ENCODE assay signal across 21 mouse cellular contexts in genomic region chr4:63456547-63456946, GRCm38 (mm10). TPM values are rescaled to one million over a fixed set of nuclear protein-coding genes. Genes with fewer than 3 reads are reported as not detected.
DNase-seq lines count a peak whose midpoint lies in the region; ATAC-seq and TF ChIP-seq lines count a peak whose summit lies in the region.
"Had no signal": no experiment of that assay in that cellular context is flagged by ENCODE, and none has a peak within 500 bp of the region (broad histone marks: within the 10 kb centered on the region; RNA-seq: fewer than 3 reads in every experiment).

No protein-coding gene starts in this region.

- H3K4me3 ChIP-seq in ES-Bruce4 (ENCODE audit: low read depth, low read length) (no peak overlapping the region), ES-E14 (ENCODE audit: insufficient read depth in 1 of 2, low read depth in 1 of 2, low read length in 2 of 2, poor library complexity in 1 of 2, severe bottlenecking in 1 of 2) (no peak overlapping the region)
- H3K4me3 ChIP-seq in limb, embryonic 10.5 days: no peak overlapping the region
- H3K4me3 ChIP-seq in limb, embryonic 14.5 days (replicated peaks; ENCODE audit: low read length): no peak overlapping the region
- H3K4me3 ChIP-seq in forebrain, embryonic 12.5 days (replicated peaks): no peak overlapping the region
- H3K4me3 ChIP-seq: embryonic facial prominence, embryonic 15.5 days; erythroblast, embryonic 14.5 days; forebrain, embryonic 10.5 days; forebrain, embryonic 15.5 days; heart, embryonic 13.5 days; hindbrain, embryonic 12.5 days had no signal

- TF ChIP-seq EP300 in ES-Bruce4 (IDR thresholded peaks at IDR 0.05; ENCODE audit: insufficient read depth, low read depth, low read length): 0 out of 2 replicates have a peak, but pooled peaks have one; percentile 65

- peak; percentile 35 for DNase-seq in ES-E14 (ENCODE audit: low read depth, low spot score)
- DNase-seq in limb, embryonic 10.5 days (ENCODE audit: low spot score): no peak
- DNase-seq in limb, embryonic 14.5 days (ENCODE audit: low spot score): no peak
- DNase-seq in cerebellum, adult 9-11 months: no peak
- DNase-seq in retina, postnatal 1 day: no peak
- DNase-seq: adrenal gland, postnatal 10 days; cerebellum, adult 11 months; cerebellum, adult 8-10 months; cerebellum, postnatal 25 days; gastrocnemius, postnatal 36 days; heart, adult 11 months; heart, postnatal 36 days had no signal

- H3K4me1 ChIP-seq in ES-Bruce4 (ENCODE audit: control insufficient read depth, insufficient read depth, low read length) (peaks cover 13% of the 10 kb centered on the region), ES-E14 (ENCODE audit: control insufficient read depth in 2 of 2, insufficient read depth in 2 of 2, low read length in 2 of 2, poor library complexity in 1 of 2) (peaks cover 5 to 51% of the 10 kb centered on the region in 2 experiments; a peak in 3 of 4 replicates)
- peaks cover 60% of the 10 kb centered on the region for H3K4me1 ChIP-seq in limb, embryonic 10.5 days
- peaks cover 33% of the 10 kb centered on the region for H3K4me1 ChIP-seq in limb, embryonic 14.5 days (ENCODE audit: control insufficient read depth, insufficient read depth, low read length)
- H3K4me1 ChIP-seq in forebrain, embryonic 12.5 days: peaks cover 44% of the 10 kb centered on the region

- TF ChIP-seq POLR2A in ES-Bruce4 (IDR thresholded peaks at IDR 0.05; ENCODE audit: insufficient read depth, low read length): no peak
- no peak for TF ChIP-seq POLR2A in limb, embryonic 14.5 days (IDR thresholded peaks at IDR 0.05; ENCODE audit: borderline replicate concordance, extremely low read depth, insufficient read depth, insufficient read length)

- H3K9me3 ChIP-seq in ES-Bruce4 (replicated peaks; ENCODE audit: control insufficient read depth, insufficient read depth, low read length, poor library complexity, severe bottlenecking) (no peaks in the 10 kb centered on the region), ES-E14 (ENCODE audit: control insufficient read depth, insufficient read depth, low read depth, low read length) (no peaks in the 10 kb centered on the region)
- H3K9me3 ChIP-seq in limb, embryonic 10.5 days (replicated peaks): no peaks in the 10 kb centered on the region
- no peaks in the 10 kb centered on the region for H3K9me3 ChIP-seq in limb, embryonic 14.5 days (ENCODE audit: control insufficient read depth, low read length)
- H3K9me3 ChIP-seq in forebrain, embryonic 12.5 days: no peaks in the 10 kb centered on the region
- H3K9me3 ChIP-seq: embryonic facial prominence, embryonic 15.5 days; forebrain, embryonic 10.5 days; forebrain, embryonic 15.5 days; heart, embryonic 13.5 days; hindbrain, embryonic 12.5 days had no signal

- WGBS in limb, embryonic 10.5 days: 50% methylated on average over 5 of the region's 5 CpGs
- WGBS in limb, embryonic 14.5 days: 33% methylated on average over 5 of the region's 5 CpGs
- 43% methylated on average over 5 of the region's 5 CpGs for WGBS in forebrain, embryonic 12.5 days

- H3K27me3 ChIP-seq in ES-Bruce4 (ENCODE audit: control insufficient read depth, insufficient read depth, low read length, poor library complexity, severe bottlenecking): no peaks in the 10 kb centered on the region
- no peaks in the 10 kb centered on the region for H3K27me3 ChIP-seq in limb, embryonic 10.5 days (ENCODE audit: low read depth, poor library complexity, severe bottlenecking)
- no peaks in the 10 kb centered on the region for H3K27me3 ChIP-seq in limb, embryonic 14.5 days (ENCODE audit: control insufficient read depth, insufficient read depth, low read length)
- H3K27me3 ChIP-seq in forebrain, embryonic 12.5 days: peaks cover 53% of the 10 kb centered on the region
- H3K27me3 ChIP-seq: embryonic facial prominence, embryonic 15.5 days; forebrain, embryonic 15.5 days; heart, embryonic 13.5 days had no signal

- H3K9ac ChIP-seq in ES-Bruce4 (ENCODE audit: low read depth, poor library complexity, severe bottlenecking) (no peak overlapping the region), ES-E14 (ENCODE audit: insufficient read depth, low read depth, low read length, poor library complexity, severe bottlenecking) (no peak overlapping the region)
- H3K9ac ChIP-seq in limb, embryonic 14.5 days (ENCODE audit: low read depth, low read length, severe bottlenecking): no peak overlapping the region
- H3K9ac ChIP-seq in forebrain, embryonic 12.5 days: no peak overlapping the region
- H3K9ac ChIP-seq: embryonic facial prominence, embryonic 15.5 days; forebrain, embryonic 15.5 days; heart, embryonic 13.5 days; hindbrain, embryonic 12.5 days had no signal

- ATAC-seq in limb, embryonic 14.5 days (ENCODE audit: low FRiP score, low read depth): no peak; the same call in 1 of the 2 replicates
- no peak for ATAC-seq in forebrain, embryonic 12.5 days (ENCODE audit: low FRiP score)
- ATAC-seq: forebrain, embryonic 15.5 days; hindbrain, postnatal 0 days had no signal

- TF ChIP-seq CTCF in ES-Bruce4 (IDR thresholded peaks at IDR 0.05; ENCODE audit: low read depth, low read length): no peak

- no peaks in the 10 kb centered on the region for H3K36me3 ChIP-seq in ES-Bruce4 (ENCODE audit: control insufficient read depth, insufficient read depth, low read length, poor library complexity, severe bottlenecking)
- H3K36me3 ChIP-seq in ES-E14 (ENCODE audit: control insufficient read depth, insufficient read depth, low read length, poor library complexity, severe bottlenecking): no peaks in the 10 kb centered on the region; the same call in 1 of the 2 replicates
- peaks cover 4% of the 10 kb centered on the region for H3K36me3 ChIP-seq in limb, embryonic 10.5 days
- no peaks in the 10 kb centered on the region for H3K36me3 ChIP-seq in limb, embryonic 14.5 days (ENCODE audit: control insufficient read depth, insufficient read depth, low read length)
- no peaks in the 10 kb centered on the region for H3K36me3 ChIP-seq in forebrain, embryonic 12.5 days (replicated peaks)
- H3K36me3 ChIP-seq: embryonic facial prominence, embryonic 15.5 days; forebrain, embryonic 15.5 days; heart, embryonic 13.5 days; hindbrain, embryonic 12.5 days had no signal

- in situ Hi-C loops in ES-E14 (cut with MboI; ENCODE audit: low sequenced_read_pairs in 2 of 2, unreplicated experiment in 2 of 2): no loop called here

- H3K27ac ChIP-seq in ES-Bruce4 (ENCODE audit: insufficient read depth, low read length) (peak overlapping the region; percentile 71; the same call in 1 of the 2 replicates), ES-E14 (ENCODE audit: insufficient read depth, low read depth, low read length, poor library complexity, severe bottlenecking) (no peak overlapping the region)
- H3K27ac ChIP-seq in limb, embryonic 10.5 days: peak overlapping the region; percentile 77; the same call in 1 of the 2 replicates
- 0 out of 2 replicates have a peak overlapping the region, but pooled peaks have one; percentile 14 for H3K27ac ChIP-seq in limb, embryonic 14.5 days (replicated peaks; ENCODE audit: low read depth, low read length)
- H3K27ac ChIP-seq in forebrain, embryonic 12.5 days: no peak overlapping the region
- H3K27ac ChIP-seq: embryonic facial prominence, embryonic 15.5 days; forebrain, embryonic 10.5 days; forebrain, embryonic 15.5 days; heart, embryonic 13.5 days; hindbrain, embryonic 12.5 days; hindbrain, postnatal 0 days had no signal

- no peak overlapping the region for H3K4me2 ChIP-seq in limb, embryonic 14.5 days (replicated peaks; ENCODE audit: low read depth, low read length, severe bottlenecking)
- no peak overlapping the region for H3K4me2 ChIP-seq in forebrain, embryonic 12.5 days
- H3K4me2 ChIP-seq: embryonic facial prominence, embryonic 15.5 days; forebrain, embryonic 15.5 days; heart, embryonic 13.5 days; hindbrain, embryonic 12.5 days had no signal

TF ChIP-seq in ES-E14, 5 proteins besides CTCF, POLR2A, EP300 and RAD21:
- TF ChIP-seq ZC3H11A (IDR thresholded peaks at IDR 0.05; ENCODE audit: borderline replicate concordance, low read depth, low read length) (no peak), ZNF384 (IDR thresholded peaks at IDR 0.05; ENCODE audit: low read depth, low read length) (no peak)

RNA-seq across cellular contexts. Expression of gene Whrn, which starts 39.2 kb away (rescaled TPM):
- polyA plus RNA-seq in ES-Bruce4 (2011; ENCODE audit: insufficient read depth, insufficient read length, low read depth, missing spikeins): 33.5 and 40.2 TPM in 2 replicates
- total RNA-seq in ES-E14 (2012; rRNA removed): 5.0 and 10.8 TPM in 2 replicates
- 8.5 and 13.9 TPM in 2 replicates for polyA plus RNA-seq in limb, embryonic 10.5 days (2016; fragmentation: Nextera tagmentation; extraction: Ambion mirVana)
- polyA plus RNA-seq in limb, embryonic 14.5 days (2012; rRNA removed): 34.3 and 44.9 TPM in 2 replicates
- polyA plus RNA-seq in limb, embryonic 14.5 days (2014; fragmentation: Nextera tagmentation; extraction: Ambion mirVana): 6.6 and 11.1 TPM in 2 replicates
- 9.4 and 10.5 TPM in 2 replicates for polyA plus RNA-seq in forebrain, embryonic 12.5 days (2016; fragmentation: Nextera tagmentation; extraction: Ambion mirVana)

RNA-seq across cellular contexts. Expression of gene Akna, which starts 53.4 kb away (rescaled TPM):
- 4.0 and 4.7 TPM in 2 replicates for polyA plus RNA-seq in ES-Bruce4 (2011; ENCODE audit: insufficient read depth, insufficient read length, low read depth, missing spikeins)
- 2.7 TPM in 2 replicates for total RNA-seq in ES-E14 (2012; rRNA removed)
- 12.3 and 17.2 TPM in 2 replicates for polyA plus RNA-seq in limb, embryonic 10.5 days (2016; fragmentation: Nextera tagmentation; extraction: Ambion mirVana)
- polyA plus RNA-seq in limb, embryonic 14.5 days (2012; rRNA removed): 6.2 and 7.1 TPM in 2 replicates
- polyA plus RNA-seq in limb, embryonic 14.5 days (2014; fragmentation: Nextera tagmentation; extraction: Ambion mirVana): 5.4 and 7.0 TPM in 2 replicates
- 24.6 and 29.3 TPM in 2 replicates for polyA plus RNA-seq in forebrain, embryonic 12.5 days (2016; fragmentation: Nextera tagmentation; extraction: Ambion mirVana)

Comparison
In these comparisons a context has a peak if more than half of its experiments do, and no peak if none do; other contexts are left out.
1. H3K27ac ChIP-seq: peak in ES-Bruce4 (single experiment), limb, embryonic 10.5 days (single experiment) and limb, embryonic 14.5 days (single experiment); none in ES-E14 (single experiment) and forebrain, embryonic 12.5 days (single experiment).